Mouse (Mus musculus) spleen, postnatal 10 days (tissue): Measurements from ENCODE around the gene Fcmr.
A peak's percentile ranks its signal among the peaks of the same experiment; 100 is the strongest.

Experiments
- DNase-seq, 2 experiments: peaks; one replicate each; pipeline ENCODE4 v3.0.0; 2021 to 2022; ENCODE audit warnings: low spot score in 2 of 2

Gene Fcmr

GRCm38 (mm10) chr1:130865541-130866221 lies at the start of gene Fcmr:
Gene Fcmr, plus strand, starts transcription at chr1:130865669.
- DNase-seq: peak in 1 of 2 experiments; percentile 30

GRCm38 (mm10) chr1:130819737-130820136 lies 45.7 kb upstream of the Fcmr start:
- peak in 1 of 2 experiments; percentile 35 for DNase-seq

- DNase-seq: peak in 1 of 2 experiments; percentile 33
These were observed 44.9 kb upstream of the Fcmr start for GRCm38 (mm10) chr1:130820316-130821148.

GRCm38 (mm10) chr1:130821149-130821471 lies 44.4 kb upstream of the Fcmr start:
- no peak for DNase-seq

GRCm38 (mm10) chr1:130821911-130822625 lies 43.4 kb upstream of the Fcmr start:
- no peak for DNase-seq

- DNase-seq: no peak
These were observed 39.0 kb upstream of the Fcmr start, which contains the start of gene Pigr for GRCm38 (mm10) chr1:130826448-130826847. Gene Pigr, plus strand, starts transcription at chr1:130826684.

GRCm38 (mm10) chr1:130828656-130829055 lies 36.8 kb upstream of the Fcmr start:
- no peak for DNase-seq

GRCm38 (mm10) chr1:130829906-130830830 lies 35.3 kb upstream of the Fcmr start:
- DNase-seq: no peak

GRCm38 (mm10) chr1:130832230-130833149 lies 33.0 kb upstream of the Fcmr start:
- no peak for DNase-seq

- no peak for DNase-seq
These were observed 30.1 kb upstream of the Fcmr start for GRCm38 (mm10) chr1:130835161-130835936.

GRCm38 (mm10) chr1:130838288-130838687 lies 27.2 kb upstream of the Fcmr start:
- DNase-seq: peak in 1 of 2 experiments; percentile 72

- DNase-seq: no peak
These were observed 24.7 kb upstream of the Fcmr start for GRCm38 (mm10) chr1:130840599-130841379.

GRCm38 (mm10) chr1:130841621-130842020 lies 23.8 kb upstream of the Fcmr start:
- no peak for DNase-seq

GRCm38 (mm10) chr1:130844516-130844915 lies 21.0 kb upstream of the Fcmr start:
- DNase-seq: no peak

- no peak for DNase-seq
These were observed 15.8 kb upstream of the Fcmr start for GRCm38 (mm10) chr1:130849530-130850214.

- peak in 1 of 2 experiments; percentile 40 for DNase-seq
These were observed 15.1 kb upstream of the Fcmr start for GRCm38 (mm10) chr1:130850405-130850804.

GRCm38 (mm10) chr1:130854819-130855218 lies 10.7 kb upstream of the Fcmr start:
- DNase-seq: no peak

- no peak for DNase-seq
These were observed 9.7 kb upstream of the Fcmr start for GRCm38 (mm10) chr1:130855723-130856122.
